Comparison of ENCODE assay signal across 8 mouse cellular contexts in genomic region chrX:169879481-169880362, GRCm38 (mm10).
DNase-seq lines count a peak whose midpoint lies in the region; ATAC-seq and TF ChIP-seq lines count a peak whose summit lies in the region.

No protein-coding gene starts in this region.

- DNase-seq in CD4-positive helper T cell, adult 2 months (ENCODE audit: low read depth, low spot score) = peak; percentile 22
- peak; percentile 67 for DNase-seq in forebrain, embryonic 10.5 days (ENCODE audit: extremely low spot score, low spot score)
- DNase-seq in liver, adult 2 months (ENCODE audit: extremely low read depth, low read depth, low spot score) = peak; percentile 62
- DNase-seq in midbrain, postnatal 0 days (ENCODE audit: low spot score) = peak; percentile 48

- H3K9me3 ChIP-seq in forebrain, embryonic 10.5 days = no peaks in the 10 kb centered on the region
- no peaks in the 10 kb centered on the region for H3K9me3 ChIP-seq in heart, embryonic 13.5 days
- no peaks in the 10 kb centered on the region for H3K9me3 ChIP-seq in kidney, embryonic 16.5 days (ENCODE audit: low read length)
- no peaks in the 10 kb centered on the region for H3K9me3 ChIP-seq in midbrain, postnatal 0 days (ENCODE audit: low read length)

- H3K4me2 ChIP-seq in heart, embryonic 13.5 days = peak overlapping the region; percentile 74
- H3K4me2 ChIP-seq in kidney, embryonic 16.5 days (replicated peaks; ENCODE audit: low read depth, low read length) = peak overlapping the region; percentile 58
- H3K4me2 ChIP-seq in midbrain, postnatal 0 days (ENCODE audit: low read depth, low read length, poor library complexity, severe bottlenecking) = peak overlapping the region; percentile 63

- H3K4me1 ChIP-seq in bone marrow, adult 2 months (ENCODE audit: control insufficient read depth, insufficient read depth, low read length) = no peaks in the 10 kb centered on the region
- peaks cover 42% of the 10 kb centered on the region for H3K4me1 ChIP-seq in forebrain, embryonic 10.5 days
- H3K4me1 ChIP-seq in heart, embryonic 13.5 days = peaks cover 8% of the 10 kb centered on the region
- H3K4me1 ChIP-seq in kidney, embryonic 16.5 days (ENCODE audit: insufficient read depth, low read length) = 0 out of 2 replicates have a peak, but pooled peaks cover 10% of the 10 kb centered on the region
- peaks cover 4% of the 10 kb centered on the region for H3K4me1 ChIP-seq in liver, adult 2 months (ENCODE audit: control insufficient read depth, insufficient read depth, low read length)
- H3K4me1 ChIP-seq in midbrain, postnatal 0 days (ENCODE audit: insufficient read depth, low read length) = no peaks in the 10 kb centered on the region
- H3K4me1 ChIP-seq in testis, adult 2 months (ENCODE audit: control insufficient read depth, insufficient read depth, low read length) = peaks cover 3% of the 10 kb centered on the region; the same call in 1 of the 2 replicates

- no peaks in the 10 kb centered on the region for H3K36me3 ChIP-seq in forebrain, embryonic 10.5 days (replicated peaks)
- H3K36me3 ChIP-seq in heart, embryonic 13.5 days = no peaks in the 10 kb centered on the region
- no peaks in the 10 kb centered on the region for H3K36me3 ChIP-seq in kidney, embryonic 16.5 days (ENCODE audit: insufficient read depth, low read length)
- no peaks in the 10 kb centered on the region for H3K36me3 ChIP-seq in liver, adult 2 months (ENCODE audit: control insufficient read depth, insufficient read depth, low read length)
- H3K36me3 ChIP-seq in midbrain, postnatal 0 days (ENCODE audit: insufficient read depth, low read length) = no peaks in the 10 kb centered on the region
- no peaks in the 10 kb centered on the region for H3K36me3 ChIP-seq in testis, adult 2 months (ENCODE audit: control insufficient read depth, insufficient read depth, low read length)

- H3K79me2 ChIP-seq in liver, adult 2 months (ENCODE audit: control insufficient read depth, insufficient read depth, low read length) = no peaks in the 10 kb centered on the region

- no peak for TF ChIP-seq POLR2A in bone marrow, adult 2 months (IDR thresholded peaks at IDR 0.05; ENCODE audit: borderline replicate concordance, control insufficient read depth, low read depth, low read length)
- no peak for TF ChIP-seq POLR2A in liver, adult 2 months (IDR thresholded peaks at IDR 0.05; ENCODE audit: extremely low read depth, insufficient read depth, low read length)
- TF ChIP-seq POLR2A in testis, adult 2 months (IDR thresholded peaks at IDR 0.05; ENCODE audit: control insufficient read depth, low read depth, low read length) = no peak

- H3K27ac ChIP-seq in bone marrow, adult 2 months (ENCODE audit: control insufficient read depth, insufficient read depth, low read depth, low read length, poor library complexity) = no peak overlapping the region
- H3K27ac ChIP-seq in forebrain, embryonic 10.5 days = peak overlapping the region; percentile 90
- H3K27ac ChIP-seq in heart, embryonic 13.5 days (replicated peaks) = peak overlapping the region; percentile 80
- peak overlapping the region; percentile 83 for H3K27ac ChIP-seq in kidney, embryonic 16.5 days (ENCODE audit: low read length)
- peak overlapping the region; percentile 28 for H3K27ac ChIP-seq in liver, adult 2 months (replicated peaks; ENCODE audit: insufficient read depth, low read depth, low read length)
- peak overlapping the region; percentile 14; the same call in 1 of the 2 replicates for H3K27ac ChIP-seq in midbrain, postnatal 0 days (ENCODE audit: low read depth, low read length)
- H3K27ac ChIP-seq in testis, adult 2 months (ENCODE audit: control insufficient read depth, insufficient read depth, low read depth, low read length) = peak overlapping the region; percentile 25; the same call in 1 of the 2 replicates

- peaks cover 87% of the 10 kb centered on the region for H3K27me3 ChIP-seq in forebrain, embryonic 10.5 days (ENCODE audit: poor library complexity, severe bottlenecking)
- peaks cover 29% of the 10 kb centered on the region for H3K27me3 ChIP-seq in heart, embryonic 13.5 days (replicated peaks)
- peaks cover 26% of the 10 kb centered on the region for H3K27me3 ChIP-seq in kidney, embryonic 16.5 days (ENCODE audit: insufficient read depth, low read length)
- H3K27me3 ChIP-seq in liver, adult 2 months (ENCODE audit: control insufficient read depth, insufficient read depth, low read length) = no peaks in the 10 kb centered on the region
- no peaks in the 10 kb centered on the region for H3K27me3 ChIP-seq in midbrain, postnatal 0 days (ENCODE audit: insufficient read depth, low read length)
- no peaks in the 10 kb centered on the region for H3K27me3 ChIP-seq in testis, adult 2 months (ENCODE audit: control insufficient read depth, insufficient read depth, low read length)

- ATAC-seq in heart, embryonic 13.5 days (ENCODE audit: extremely low read depth, insufficient number of reproducible peaks, low FRiP score, low TSS enrichment) = 0 out of 2 replicates have a peak, but pooled peaks have one; percentile 51
- ATAC-seq in kidney, embryonic 16.5 days (ENCODE audit: low FRiP score, low TSS enrichment) = peak; percentile 94
- ATAC-seq in midbrain, postnatal 0 days (ENCODE audit: low FRiP score) = peak; percentile 72

- no peak for TF ChIP-seq CTCF in bone marrow, adult 2 months (IDR thresholded peaks at IDR 0.05; ENCODE audit: control insufficient read depth, insufficient read depth, low read length)
- no peak for TF ChIP-seq CTCF in liver, adult 2 months (IDR thresholded peaks at IDR 0.05; ENCODE audit: low read depth, low read length)
- TF ChIP-seq CTCF in midbrain, postnatal 0 days (IDR thresholded peaks at IDR 0.05) = peak; percentile 40
- no peak for TF ChIP-seq CTCF in testis, adult 2 months (IDR thresholded peaks at IDR 0.05; ENCODE audit: control insufficient read depth, insufficient read depth, insufficient replicate concordance, low read depth, low read length)

- H3K4me3 ChIP-seq in bone marrow, adult 2 months (replicated peaks; ENCODE audit: control insufficient read depth, low read depth, low read length) = peak overlapping the region; percentile 42
- peak overlapping the region; percentile 65 for H3K4me3 ChIP-seq in forebrain, embryonic 10.5 days
- peak overlapping the region; percentile 65 for H3K4me3 ChIP-seq in heart, embryonic 13.5 days
- peak overlapping the region; percentile 54 for H3K4me3 ChIP-seq in kidney, embryonic 16.5 days (ENCODE audit: low read length)
- H3K4me3 ChIP-seq in liver, adult 2 months (ENCODE audit: insufficient read depth, low read depth, low read length) = peak overlapping the region; percentile 55
- peak overlapping the region; percentile 46 for H3K4me3 ChIP-seq in midbrain, postnatal 0 days (ENCODE audit: low read depth, low read length)
- peak overlapping the region; percentile 74 for H3K4me3 ChIP-seq in testis, adult 2 months (ENCODE audit: control insufficient read depth, low read depth, low read length)

- 9% methylated on average over 36 of the region's 36 CpGs for WGBS in bone marrow, adult 2 months
- WGBS in forebrain, embryonic 10.5 days = 12% methylated on average over 36 of the region's 36 CpGs
- 8% methylated on average over 36 of the region's 36 CpGs for WGBS in heart, embryonic 13.5 days
- WGBS in kidney, embryonic 16.5 days = 14% methylated on average over 36 of the region's 36 CpGs
- under 1% methylated on average over 36 of the region's 36 CpGs for WGBS in liver, adult 2 months
- 15% methylated on average over 36 of the region's 36 CpGs for WGBS in midbrain, postnatal 0 days

- H3K9ac ChIP-seq in heart, embryonic 13.5 days = peak overlapping the region; percentile 78
- peak overlapping the region; percentile 65 for H3K9ac ChIP-seq in kidney, embryonic 16.5 days (replicated peaks; ENCODE audit: low read length)
- peak overlapping the region; percentile 72 for H3K9ac ChIP-seq in liver, adult 2 months (ENCODE audit: low read depth, low read length)
- H3K9ac ChIP-seq in midbrain, postnatal 0 days (replicated peaks; ENCODE audit: low read length, poor library complexity, severe bottlenecking) = peak overlapping the region; percentile 40
